ENCODE assay signal across 9 mouse cellular contexts in genomic region chr7:24473913-24474529, GRCm38 (mm10). TPM values are rescaled to one million over a fixed set of nuclear protein-coding genes. Genes with fewer than 3 reads are reported as not detected.
DNase-seq lines count a peak whose midpoint lies in the region; ATAC-seq and TF ChIP-seq lines count a peak whose summit lies in the region.
"Had no signal": no experiment of that assay in that cellular context is flagged by ENCODE, and none has a peak within 500 bp of the region (broad histone marks: within the 10 kb centered on the region; RNA-seq: fewer than 3 reads in every experiment).

No protein-coding gene starts in this region.

- no peak for TF ChIP-seq POLR2A in limb, embryonic 14.5 days (IDR thresholded peaks at IDR 0.05; ENCODE audit: borderline replicate concordance, extremely low read depth, insufficient read depth, insufficient read length)

- no peak overlapping the region for H3K9ac ChIP-seq in heart, embryonic 16.5 days (ENCODE audit: low read length)
- no peak overlapping the region for H3K9ac ChIP-seq in forebrain, embryonic 14.5 days (ENCODE audit: low read length)
- no peak overlapping the region for H3K9ac ChIP-seq in intestine, postnatal 0 days (ENCODE audit: low read depth, low read length)
- no peak overlapping the region for H3K9ac ChIP-seq in limb, embryonic 14.5 days (ENCODE audit: low read depth, low read length, severe bottlenecking)
- H3K9ac ChIP-seq in midbrain, embryonic 16.5 days (ENCODE audit: low read depth, low read length): no peak overlapping the region
- H3K9ac ChIP-seq in stomach, embryonic 14.5 days (replicated peaks; ENCODE audit: low read depth, low read length): no peak overlapping the region

- no peak overlapping the region for H3K4me2 ChIP-seq in heart, embryonic 16.5 days (ENCODE audit: low read depth, low read length)
- H3K4me2 ChIP-seq in forebrain, embryonic 14.5 days (ENCODE audit: low read length): no peak overlapping the region
- no peak overlapping the region for H3K4me2 ChIP-seq in intestine, postnatal 0 days (replicated peaks; ENCODE audit: low read depth)
- no peak overlapping the region for H3K4me2 ChIP-seq in limb, embryonic 14.5 days (replicated peaks; ENCODE audit: low read depth, low read length, severe bottlenecking)
- no peak overlapping the region for H3K4me2 ChIP-seq in midbrain, embryonic 16.5 days (ENCODE audit: low read length)
- no peak overlapping the region for H3K4me2 ChIP-seq in stomach, embryonic 14.5 days (replicated peaks; ENCODE audit: low read depth, low read length)

- no peaks in the 10 kb centered on the region; the same call in 1 of the 2 replicates for H3K27me3 ChIP-seq in heart, embryonic 16.5 days (ENCODE audit: control insufficient read depth, insufficient read depth, low read length)
- H3K27me3 ChIP-seq in forebrain, embryonic 14.5 days (replicated peaks; ENCODE audit: control insufficient read depth, insufficient read depth, low read length): no peaks in the 10 kb centered on the region
- no peaks in the 10 kb centered on the region for H3K27me3 ChIP-seq in intestine, postnatal 0 days (replicated peaks; ENCODE audit: control insufficient read depth, insufficient read depth, low read length)
- H3K27me3 ChIP-seq in limb, embryonic 14.5 days (ENCODE audit: control insufficient read depth, insufficient read depth, low read length): no peaks in the 10 kb centered on the region
- H3K27me3 ChIP-seq in midbrain, embryonic 16.5 days (ENCODE audit: control insufficient read depth, insufficient read depth, low read depth, low read length): no peaks in the 10 kb centered on the region
- H3K27me3 ChIP-seq in stomach, embryonic 14.5 days (ENCODE audit: control insufficient read depth, insufficient read depth, low read length): no peaks in the 10 kb centered on the region

- H3K36me3 ChIP-seq in heart, embryonic 16.5 days (ENCODE audit: control insufficient read depth, insufficient read depth): peaks cover 6% of the 10 kb centered on the region
- H3K36me3 ChIP-seq in forebrain, embryonic 14.5 days (ENCODE audit: control insufficient read depth, insufficient read depth, low read length): no peaks in the 10 kb centered on the region
- no peaks in the 10 kb centered on the region for H3K36me3 ChIP-seq in intestine, postnatal 0 days (ENCODE audit: control insufficient read depth, insufficient read depth)
- no peaks in the 10 kb centered on the region for H3K36me3 ChIP-seq in limb, embryonic 14.5 days (ENCODE audit: control insufficient read depth, insufficient read depth, low read length)
- H3K36me3 ChIP-seq in midbrain, embryonic 16.5 days (ENCODE audit: control insufficient read depth, insufficient read depth, low read length): no peaks in the 10 kb centered on the region
- H3K36me3 ChIP-seq in stomach, embryonic 14.5 days (ENCODE audit: control insufficient read depth, insufficient read depth, low read length): no peaks in the 10 kb centered on the region

- peaks cover 6% of the 10 kb centered on the region for H3K9me3 ChIP-seq in heart, embryonic 16.5 days (replicated peaks; ENCODE audit: control insufficient read depth, low read length)
- H3K9me3 ChIP-seq in forebrain, embryonic 14.5 days (replicated peaks; ENCODE audit: control insufficient read depth, low read length): no peaks in the 10 kb centered on the region
- H3K9me3 ChIP-seq in intestine, postnatal 0 days (ENCODE audit: control insufficient read depth): no peaks in the 10 kb centered on the region
- no peaks in the 10 kb centered on the region for H3K9me3 ChIP-seq in limb, embryonic 14.5 days (ENCODE audit: control insufficient read depth, low read length)
- no peaks in the 10 kb centered on the region for H3K9me3 ChIP-seq in midbrain, embryonic 16.5 days (replicated peaks; ENCODE audit: control insufficient read depth, low read length, poor library complexity, severe bottlenecking)
- H3K9me3 ChIP-seq in stomach, embryonic 14.5 days (ENCODE audit: control insufficient read depth, low read depth, low read length): peaks cover 3% of the 10 kb centered on the region; the same call in 1 of the 2 replicates

- no peak overlapping the region for H3K27ac ChIP-seq in heart, embryonic 16.5 days (ENCODE audit: low read length)
- no peak overlapping the region for H3K27ac ChIP-seq in forebrain, embryonic 14.5 days (ENCODE audit: low read depth, low read length)
- no peak overlapping the region for H3K27ac ChIP-seq in intestine, postnatal 0 days (ENCODE audit: low read depth, low read length)
- no peak overlapping the region for H3K27ac ChIP-seq in limb, embryonic 14.5 days (replicated peaks; ENCODE audit: low read depth, low read length)
- no peak overlapping the region for H3K27ac ChIP-seq in midbrain, embryonic 16.5 days (ENCODE audit: low read length)
- no peak overlapping the region for H3K27ac ChIP-seq in stomach, embryonic 14.5 days (ENCODE audit: low read length)

- H3K4me3 ChIP-seq in heart, embryonic 16.5 days (ENCODE audit: low read length): no peak overlapping the region
- H3K4me3 ChIP-seq in forebrain, embryonic 14.5 days (ENCODE audit: low read depth, low read length): no peak overlapping the region
- H3K4me3 ChIP-seq in intestine, postnatal 0 days (ENCODE audit: low read depth, low read length): no peak overlapping the region
- H3K4me3 ChIP-seq in limb, embryonic 14.5 days (replicated peaks; ENCODE audit: low read length): no peak overlapping the region
- no peak overlapping the region for H3K4me3 ChIP-seq in midbrain, embryonic 16.5 days (ENCODE audit: low read depth, low read length)
- H3K4me3 ChIP-seq in stomach, embryonic 14.5 days (ENCODE audit: low read depth, low read length): no peak overlapping the region

- peak; percentile 92 for TF ChIP-seq CTCF in intestine, postnatal 0 days (IDR thresholded peaks at IDR 0.05; ENCODE audit: low read depth)

- DNase-seq in heart, adult 11 months: no peak
- peak; percentile 69 for DNase-seq in forebrain, embryonic 14.5 days (ENCODE audit: low spot score)
- peak; percentile 35 for DNase-seq in limb, embryonic 14.5 days (ENCODE audit: low spot score)

- 51% methylated on average over 10 of the region's 10 CpGs for WGBS in heart, embryonic 16.5 days
- WGBS in forebrain, embryonic 14.5 days: 43% methylated on average over 10 of the region's 10 CpGs
- 57% methylated on average over 10 of the region's 10 CpGs for WGBS in intestine, postnatal 0 days
- WGBS in limb, embryonic 14.5 days: 58% methylated on average over 10 of the region's 10 CpGs
- 44% methylated on average over 10 of the region's 10 CpGs for WGBS in midbrain, embryonic 16.5 days
- 57% methylated on average over 10 of the region's 10 CpGs for WGBS in stomach, embryonic 14.5 days

- ATAC-seq in heart, embryonic 16.5 days (replicated peaks; ENCODE audit: extremely low read depth, insufficient read depth, low FRiP score): peak; percentile 47; the same call in 1 of the 2 replicates
- peak; percentile 56 for ATAC-seq in cerebellum, adult (ENCODE audit: insufficient number of reproducible peaks, low FRiP score, low TSS enrichment)
- peak; percentile 83 for ATAC-seq in forebrain, embryonic 14.5 days
- ATAC-seq in intestine, postnatal 0 days: no peak
- 0 out of 2 replicates have a peak, but pooled peaks have one; percentile 30 for ATAC-seq in limb, embryonic 14.5 days (ENCODE audit: low FRiP score, low read depth)
- peak; percentile 44; the same call in 1 of the 2 replicates for ATAC-seq in midbrain, embryonic 16.5 days
- ATAC-seq in stomach, embryonic 14.5 days (ENCODE audit: insufficient number of reproducible peaks, insufficient read depth, low FRiP score, low read depth): peak; percentile 50; the same call in 1 of the 2 replicates

- H3K4me1 ChIP-seq in heart, embryonic 16.5 days (ENCODE audit: control insufficient read depth, insufficient read depth, low read length): no peaks in the 10 kb centered on the region
- H3K4me1 ChIP-seq in forebrain, embryonic 14.5 days (ENCODE audit: control insufficient read depth, insufficient read depth, low read length): no peaks in the 10 kb centered on the region
- H3K4me1 ChIP-seq in intestine, postnatal 0 days (replicated peaks; ENCODE audit: control insufficient read depth, insufficient read depth, low read length): no peaks in the 10 kb centered on the region
- H3K4me1 ChIP-seq in limb, embryonic 14.5 days (ENCODE audit: control insufficient read depth, insufficient read depth, low read length): no peaks in the 10 kb centered on the region
- H3K4me1 ChIP-seq in midbrain, embryonic 16.5 days (ENCODE audit: control insufficient read depth, insufficient read depth, low read length): peaks cover 5% of the 10 kb centered on the region
- H3K4me1 ChIP-seq in stomach, embryonic 14.5 days (ENCODE audit: control insufficient read depth, insufficient read depth, low read length): no peaks in the 10 kb centered on the region

RNA-seq across cellular contexts. Expression of gene Cadm4, which starts 7.8 kb away (rescaled TPM):
- polyA plus RNA-seq in heart, embryonic 16.5 days (2015; fragmentation: Nextera tagmentation; extraction: Ambion mirVana): 1.2 and 1.3 TPM in 2 replicates
- 26.3 and 29.0 TPM in 2 replicates for polyA plus RNA-seq in forebrain, embryonic 14.5 days (2014; fragmentation: Nextera tagmentation; extraction: Ambion mirVana)
- 1.4 and 1.7 TPM in 2 replicates for polyA plus RNA-seq in intestine, postnatal 0 days (2015; fragmentation: Nextera tagmentation; extraction: Ambion mirVana)
- 19.5 and 21.1 TPM in 2 replicates for polyA plus RNA-seq in limb, embryonic 14.5 days (2012; rRNA removed)
- 1.7 and 2.1 TPM in 2 replicates for polyA plus RNA-seq in limb, embryonic 14.5 days (2014; fragmentation: Nextera tagmentation; extraction: Ambion mirVana)
- 63.2 and 75.3 TPM in 2 replicates for polyA plus RNA-seq in midbrain, embryonic 16.5 days (2015; fragmentation: Nextera tagmentation; extraction: Ambion mirVana)
- polyA plus RNA-seq in stomach, embryonic 14.5 days (2014; fragmentation: Nextera tagmentation; extraction: Ambion mirVana): 1.4 and 1.5 TPM in 2 replicates

RNA-seq across cellular contexts. Expression of gene Plaur, which starts 11.7 kb away (rescaled TPM):
- polyA plus RNA-seq in heart, embryonic 16.5 days (2015; fragmentation: Nextera tagmentation; extraction: Ambion mirVana): 8.1 and 8.8 TPM in 2 replicates
- 1.4 and 2.0 TPM in 2 replicates for polyA plus RNA-seq in forebrain, embryonic 14.5 days (2014; fragmentation: Nextera tagmentation; extraction: Ambion mirVana)
- 6.9 and 7.8 TPM in 2 replicates for polyA plus RNA-seq in intestine, postnatal 0 days (2015; fragmentation: Nextera tagmentation; extraction: Ambion mirVana)
- 8.3 and 8.4 TPM in 2 replicates for polyA plus RNA-seq in limb, embryonic 14.5 days (2012; rRNA removed)
- 3.9 and 7.5 TPM in 2 replicates for polyA plus RNA-seq in limb, embryonic 14.5 days (2014; fragmentation: Nextera tagmentation; extraction: Ambion mirVana)
- polyA plus RNA-seq in midbrain, embryonic 16.5 days (2015; fragmentation: Nextera tagmentation; extraction: Ambion mirVana): 1.6 and 1.8 TPM in 2 replicates
- 12.6 and 14.7 TPM in 2 replicates for polyA plus RNA-seq in stomach, embryonic 14.5 days (2014; fragmentation: Nextera tagmentation; extraction: Ambion mirVana)

RNA-seq across cellular contexts. Expression of gene Irgc1, which starts 21.9 kb away (rescaled TPM):
- 0.29 TPM in 1 of 2 replicates, not detected in the other for polyA plus RNA-seq in heart, embryonic 16.5 days (2015; fragmentation: Nextera tagmentation; extraction: Ambion mirVana)
- not detected in 2 replicates for polyA plus RNA-seq in forebrain, embryonic 14.5 days (2014; fragmentation: Nextera tagmentation; extraction: Ambion mirVana)
- not detected in 2 replicates for polyA plus RNA-seq in intestine, postnatal 0 days (2015; fragmentation: Nextera tagmentation; extraction: Ambion mirVana)
- 0.06 TPM in 1 of 2 replicates, not detected in the other for polyA plus RNA-seq in limb, embryonic 14.5 days (2012; rRNA removed)
- polyA plus RNA-seq in limb, embryonic 14.5 days (2014; fragmentation: Nextera tagmentation; extraction: Ambion mirVana): not detected in 2 replicates
- polyA plus RNA-seq in midbrain, embryonic 16.5 days (2015; fragmentation: Nextera tagmentation; extraction: Ambion mirVana): not detected in 2 replicates
- not detected in 2 replicates for polyA plus RNA-seq in stomach, embryonic 14.5 days (2014; fragmentation: Nextera tagmentation; extraction: Ambion mirVana)

RNA-seq across cellular contexts. Expression of gene Zfp428, which starts 32.8 kb away (rescaled TPM):
- 40.9 and 43.0 TPM in 2 replicates for polyA plus RNA-seq in heart, embryonic 16.5 days (2015; fragmentation: Nextera tagmentation; extraction: Ambion mirVana)
- 178 and 205 TPM in 2 replicates for polyA plus RNA-seq in forebrain, embryonic 14.5 days (2014; fragmentation: Nextera tagmentation; extraction: Ambion mirVana)
- polyA plus RNA-seq in intestine, postnatal 0 days (2015; fragmentation: Nextera tagmentation; extraction: Ambion mirVana): 11.2 and 12.8 TPM in 2 replicates
- 67.8 and 77.5 TPM in 2 replicates for polyA plus RNA-seq in limb, embryonic 14.5 days (2012; rRNA removed)
- 29.6 and 33.3 TPM in 2 replicates for polyA plus RNA-seq in limb, embryonic 14.5 days (2014; fragmentation: Nextera tagmentation; extraction: Ambion mirVana)
- polyA plus RNA-seq in midbrain, embryonic 16.5 days (2015; fragmentation: Nextera tagmentation; extraction: Ambion mirVana): 298 and 327 TPM in 2 replicates
- 28.5 and 30.9 TPM in 2 replicates for polyA plus RNA-seq in stomach, embryonic 14.5 days (2014; fragmentation: Nextera tagmentation; extraction: Ambion mirVana)

RNA-seq across cellular contexts. Expression of gene AC161166.1, which starts 38.2 kb away (rescaled TPM):
- 0.26 and 0.35 TPM in 2 replicates for polyA plus RNA-seq in heart, embryonic 16.5 days (2015; fragmentation: Nextera tagmentation; extraction: Ambion mirVana)
- 0.20 and 0.45 TPM in 2 replicates for polyA plus RNA-seq in forebrain, embryonic 14.5 days (2014; fragmentation: Nextera tagmentation; extraction: Ambion mirVana)
- polyA plus RNA-seq in intestine, postnatal 0 days (2015; fragmentation: Nextera tagmentation; extraction: Ambion mirVana): 0.05 TPM in 1 of 2 replicates, not detected in the other
- polyA plus RNA-seq in limb, embryonic 14.5 days (2012; rRNA removed): not detected in 2 replicates
- polyA plus RNA-seq in limb, embryonic 14.5 days (2014; fragmentation: Nextera tagmentation; extraction: Ambion mirVana): 0.19 TPM in 1 of 2 replicates, not detected in the other
- 1.6 and 1.7 TPM in 2 replicates for polyA plus RNA-seq in midbrain, embryonic 16.5 days (2015; fragmentation: Nextera tagmentation; extraction: Ambion mirVana)
- polyA plus RNA-seq in stomach, embryonic 14.5 days (2014; fragmentation: Nextera tagmentation; extraction: Ambion mirVana): 0.21 and 0.29 TPM in 2 replicates
- polyA plus RNA-seq: large intestine, adult 2 months had no signal
